Mouse (Mus musculus) urinary bladder, postnatal 0 days (tissue): ENCODE results near the gene Olfr1377. TPM values are rescaled to one million over a fixed set of nuclear protein-coding genes. Genes with fewer than 3 reads are reported as not detected.

Experiments used
- polyA plus RNA-seq: library from polyadenylated mRNA; unstranded; fragments of >200 nt; fragmentation: Nextera tagmentation; extraction: Ambion mirVana; gene quantifications from 2 replicates; pipeline ENCODE4 v1.2.1, GENCODE M21; 2015

Olfr1377 gene
- not detected in 2 replicates for polyA plus RNA-seq

GRCm38 (mm10) chr11:50981667-50982066 is at the start of gene Olfr1377:
TSS of gene Olfr1377 (plus strand) at chr11:50981967.

DNA sequence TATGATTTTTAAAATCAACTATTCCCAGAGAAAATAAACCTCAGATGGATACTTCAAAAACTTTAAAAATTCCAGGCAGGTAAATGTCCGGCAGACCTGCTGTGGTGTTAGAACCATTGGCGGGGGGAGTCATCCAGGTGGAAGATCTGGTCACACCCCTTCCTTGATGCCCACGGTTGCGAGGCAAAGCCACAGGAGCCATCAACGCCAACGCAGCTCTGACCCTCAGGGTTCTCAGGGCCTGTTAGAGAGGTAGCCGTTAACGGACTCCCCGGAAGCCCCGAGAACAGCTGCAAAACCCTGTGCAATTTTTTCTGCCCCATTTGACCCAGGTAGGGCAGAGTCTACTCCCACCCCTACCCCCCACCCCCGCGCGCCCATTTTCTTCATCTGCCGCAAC is 38.3 kb upstream of the Olfr1377 start, which contains the start of gene 4933414I15Rik:
Gene 4933414I15Rik (minus strand): TSS at position 260 of the 400 bp plus-strand sequence.

GRCm38 (mm10) chr11:50953665-50954064 is 28.1 kb upstream of the Olfr1377 start, which contains the start of gene Prop1:
TSS of gene Prop1 (minus strand) at chr11:50953765.

GRCm38 (mm10) chr11:50966230-50966629 is 15.5 kb upstream of the Olfr1377 start, which contains the start of gene Olfr1378:
TSS of gene Olfr1378 (plus strand) at chr11:50966530.

GRCm38 (mm10) chr11:51003296-51003695 is 21.5 kb downstream of the Olfr1377 start, which contains the start of gene Olfr51:
TSS of gene Olfr51 (plus strand) at chr11:51003596.

DNA sequence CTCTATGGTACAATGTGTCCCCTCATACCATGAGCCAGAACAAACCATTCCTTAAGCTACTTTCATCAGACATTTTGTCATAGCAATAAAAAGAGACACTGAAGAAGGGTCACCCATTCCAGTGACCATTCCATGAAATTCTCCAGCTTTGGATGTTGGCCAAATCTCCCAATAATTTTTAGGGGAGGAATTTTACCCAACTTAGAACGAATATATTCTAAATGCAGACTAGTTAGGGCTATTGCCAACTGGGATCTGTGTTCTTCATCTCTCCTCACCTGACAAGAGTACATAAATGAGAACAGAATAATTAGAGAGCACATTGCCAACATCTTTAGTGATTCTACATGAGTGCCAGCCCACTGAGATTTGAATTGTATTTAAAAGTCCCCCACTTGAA is 32.2 kb downstream of the Olfr1377 start, which contains the start of gene Olfr54:
Gene Olfr54 (plus strand): TSS at position 301 of the 400 bp plus-strand sequence.

Other genes with a start within 250 kb of the Olfr1377 start
- gene Zfp354c, start 154.2 kb upstream of the Olfr1377 start, polyA plus RNA-seq = 8.2 and 8.6 TPM in 2 replicates
- gene Zfp879, start 140.4 kb upstream of the Olfr1377 start, polyA plus RNA-seq = 0.18 and 0.28 TPM in 2 replicates
- 0.24 TPM in 1 of 2 replicates, not detected in the other for gene Grm6, start 131.3 kb upstream of the Olfr1377 start, polyA plus RNA-seq
- gene Zfp454, start 94.3 kb upstream of the Olfr1377 start, polyA plus RNA-seq = 0.99 and 1.1 TPM in 2 replicates
- 1.9 and 2.6 TPM in 2 replicates for gene Zfp2, start 65.8 kb upstream of the Olfr1377 start, polyA plus RNA-seq
- 0.62 and 0.76 TPM in 2 replicates for gene Zfp354b, start 50.3 kb upstream of the Olfr1377 start, polyA plus RNA-seq
- gene 4933414I15Rik, start 38.2 kb upstream of the Olfr1377 start, polyA plus RNA-seq = not detected in 2 replicates
- gene Prop1, start 28.2 kb upstream of the Olfr1377 start, polyA plus RNA-seq = not detected in 2 replicates
- gene Olfr1378, start 15.4 kb upstream of the Olfr1377 start, polyA plus RNA-seq = not detected in 2 replicates
- not detected in 2 replicates for gene Olfr51, start 21.6 kb downstream of the Olfr1377 start, polyA plus RNA-seq
- gene Olfr54, start 32.3 kb downstream of the Olfr1377 start, polyA plus RNA-seq = not detected in 2 replicates
- not detected in 2 replicates for gene Olfr1375, start 66.1 kb downstream of the Olfr1377 start, polyA plus RNA-seq
- gene Zfp354a, start 77.3 kb downstream of the Olfr1377 start, polyA plus RNA-seq = 2.6 and 3.4 TPM in 2 replicates
- gene Gm12569, start 238.5 kb downstream of the Olfr1377 start, polyA plus RNA-seq = not detected in 2 replicates